Mouse (Mus musculus): ENCODE results near the gene Llgl1.

DNA sequence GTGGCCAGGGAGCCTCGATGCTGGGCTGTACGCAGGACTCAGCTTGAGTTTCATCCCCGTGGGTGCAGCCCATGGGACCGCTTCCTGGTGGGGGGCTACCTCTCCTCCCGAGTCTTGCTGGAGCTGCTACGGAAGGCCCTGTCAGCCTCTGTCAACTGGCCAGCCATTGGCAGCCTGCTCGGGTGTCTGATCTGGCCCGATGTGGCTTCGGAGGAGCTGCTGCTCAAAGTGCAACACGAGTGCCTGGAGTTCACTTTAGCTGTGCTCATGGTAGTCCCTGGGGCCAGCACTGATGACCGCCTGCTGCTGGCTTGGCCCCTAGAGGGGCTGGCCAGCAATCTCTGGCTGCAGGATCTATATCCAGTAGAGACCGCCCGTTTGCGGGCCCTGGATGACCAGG, 31.7 kb downstream of the Llgl1 start:
- no peak for TF ChIP-seq GATA1 (IDR thresholded peaks at IDR 0.05; ENCODE audit: borderline replicate concordance, low read length)
- no peak for TF ChIP-seq FLI1 (IDR thresholded peaks at IDR 0.05; ENCODE audit: low read length)

Measured in megakaryocyte, embryonic 14.5 days (primary cell).